Mouse (Mus musculus) liver, adult 2 months (tissue): ENCODE results near the gene Ripor2.

Experiments
- CTCF ChIP-seq: fragments of 200-500 bp; IDR thresholded peaks from 2 replicates; pipeline ENCODE4 v1.5.1; 2011; ENCODE audit warnings: low read depth, low read length, control low read depth
- POLR2A ChIP-seq: fragments of 200-500 bp; IDR thresholded peaks from 2 replicates; pipeline ENCODE4 v1.6.1; 2011; ENCODE audit warnings: low read length, control low read depth; ENCODE audit not compliant: insufficient read depth; ENCODE audit errors: extremely low read depth

- TF ChIP-seq POLR2A (no peak), CTCF (no peak)
Measured at GRCm38 (mm10) chr13:24616645-24617044, 34.7 kb downstream of the Ripor2 start.
